Mouse (Mus musculus) liver, embryonic 16.5 days (tissue): ENCODE measurements around the gene Mthfd2. TPM values are rescaled to one million over a fixed set of nuclear protein-coding genes. Genes with fewer than 3 reads are reported as not detected.

Source experiments
- ATAC-seq: fragments of 200-750 bp; cut with Nextera tagmentation; 2 replicates; pipeline ENCODE4 v1.8.0; 2017; ENCODE audit warnings: low read depth, mild to moderate bottlenecking, moderate number of reproducible peaks, moderate library complexity
- H3K27ac ChIP-seq: fragments of 300-500 bp; sonication (generic); 2 replicates; pipeline ENCODE4 v1.5.1; 2014; ENCODE audit warnings: mild to moderate bottlenecking, low read length
- H3K27me3 ChIP-seq: fragments of 300-500 bp; sonication (generic); 2 replicates; pipeline ENCODE4 v1.6.1; 2014; ENCODE audit warnings: low read depth, low read length, mixed read lengths; ENCODE audit not compliant: control insufficient read depth, insufficient read depth
- H3K36me3 ChIP-seq: fragments of 300-500 bp; sonication (generic); 2 replicates; pipeline ENCODE4 v1.6.1; 2014; ENCODE audit warnings: mild to moderate bottlenecking; ENCODE audit not compliant: control insufficient read depth, insufficient read depth
- H3K4me1 ChIP-seq: fragments of 300-500 bp; sonication (generic); 2 replicates; pipeline ENCODE4 v1.6.1; 2014; ENCODE audit warnings: low read depth, low read length, mixed read lengths; ENCODE audit not compliant: control insufficient read depth
- H3K4me2 ChIP-seq: fragments of 300-500 bp; sonication (generic); 2 replicates; pipeline ENCODE4 v1.6.1; 2014; ENCODE audit warnings: low read depth, low read length, mixed read lengths
- H3K4me3 ChIP-seq: fragments of 300-500 bp; sonication (generic); 2 replicates; pipeline ENCODE4 v1.5.1; 2014; ENCODE audit warnings: low read depth, mild to moderate bottlenecking, low read length
- H3K9ac ChIP-seq: fragments of 300-500 bp; sonication (generic); 2 replicates; pipeline ENCODE4 v1.6.1; 2014; ENCODE audit warnings: low read depth, low read length
- H3K9me3 ChIP-seq: fragments of 300-500 bp; sonication (generic); replicated peaks from 2 replicates; pipeline ENCODE4 v1.6.1; 2016; ENCODE audit warnings: low read length; ENCODE audit not compliant: control insufficient read depth
- WGBS: fragments of 180-500 bp; shearing (Covaris S2); extraction: QIAGEN DNeasy Blood & Tissue Kit; methylation state at CpG from one replicate; pipeline ENCODE4 v1.1.7; 2014; ENCODE audit not compliant: insufficient replicate concordance; 5-methylcytosine and 5-hydroxymethylcytosine counted together
- polyA plus RNA-seq: library from polyadenylated mRNA; unstranded; fragments of >200 nt; fragmentation: Nextera tagmentation; extraction: Ambion mirVana; gene quantifications from 2 replicates; pipeline ENCODE4 v1.2.1, GENCODE M21; 2015

Mthfd2 gene
- polyA plus RNA-seq, 1 experiment from 2014 or later = 59.6 TPM

DNA sequence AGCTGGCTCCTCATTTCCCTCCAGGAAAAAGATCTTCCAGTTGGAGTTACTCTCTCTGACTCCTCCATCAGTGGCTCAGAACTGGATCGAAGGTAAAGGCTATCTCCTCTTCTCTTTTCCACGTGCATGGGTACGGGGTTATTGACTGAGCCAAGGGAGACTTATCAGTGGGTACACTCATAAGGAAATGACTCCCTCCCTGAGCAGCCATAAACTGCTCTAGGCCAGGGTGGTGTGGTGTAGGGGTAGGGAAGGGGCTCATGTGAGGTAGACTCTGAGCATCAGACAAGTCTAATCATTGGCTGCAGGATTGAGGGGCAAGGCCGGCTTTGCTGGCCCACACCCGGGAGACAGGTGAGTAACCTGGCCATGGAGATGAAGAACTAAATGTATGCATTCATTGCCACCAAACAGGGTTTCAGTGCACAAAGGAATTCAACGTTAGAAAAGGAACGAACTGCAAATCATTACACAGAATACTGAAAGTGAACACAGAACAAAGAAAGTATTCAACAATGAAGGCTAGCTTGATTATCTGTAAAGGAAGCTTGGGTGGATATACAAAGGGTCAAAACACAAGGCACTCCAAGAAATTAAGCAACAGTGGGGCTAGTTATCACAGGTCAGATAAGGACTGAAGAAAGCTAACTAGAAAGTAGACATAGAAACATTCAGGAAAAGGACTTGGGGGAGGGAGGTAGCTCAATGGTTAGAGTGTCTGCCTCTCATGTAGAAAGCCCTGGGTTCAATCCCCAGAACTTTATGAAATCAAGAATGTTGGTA lies 25.1 kb downstream of the Mthfd2 start:
- Histone ChIP-seq H3K9ac (no peak overlapping the region), H3K9me3 (no peaks in the 10 kb centered on the region), H3K27ac (no peak overlapping the region), H3K4me1 (no peaks in the 10 kb centered on the region), H3K4me3 (no peak overlapping the region), H3K36me3 (peaks cover 10% of the 10 kb centered on the region), H3K4me2 (no peak overlapping the region), H3K27me3 (no peaks in the 10 kb centered on the region)
- ATAC-seq = no peak
- WGBS = 61% methylated on average over 7 of the region's 7 CpGs

DNA sequence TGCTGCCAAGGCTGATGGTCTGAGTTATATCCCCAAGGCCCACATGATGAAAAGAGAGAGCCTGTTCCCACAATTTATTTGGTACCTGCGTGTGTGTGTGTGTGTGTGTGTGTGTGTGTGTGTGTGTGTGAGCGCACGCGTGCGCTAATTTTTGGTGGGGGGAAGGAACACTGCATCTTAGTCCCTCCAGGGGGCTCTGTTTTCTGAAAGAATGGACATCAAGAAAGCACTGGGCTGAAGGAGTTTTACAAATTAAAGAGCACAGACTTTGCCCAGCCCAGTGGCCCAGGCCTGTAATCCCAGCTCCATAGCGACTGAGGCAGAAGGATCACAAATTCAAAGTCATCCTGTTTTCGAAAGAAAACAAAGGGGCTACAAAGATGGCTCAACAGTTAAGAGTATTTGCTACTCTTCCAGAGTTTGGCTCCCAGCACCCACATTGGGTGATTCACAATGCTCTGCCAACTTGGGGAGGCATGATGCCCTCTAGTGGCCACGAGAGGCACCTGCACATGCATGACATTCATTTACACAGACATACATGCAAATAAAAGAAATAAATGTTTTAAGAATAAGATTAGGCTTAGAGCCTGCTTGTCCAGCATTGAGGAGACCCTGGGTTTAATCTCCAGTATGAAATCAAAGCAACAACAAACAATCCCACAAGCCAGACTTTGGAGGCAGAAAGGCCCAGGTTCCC lies 45.3 kb downstream of the Mthfd2 start:
- no peak overlapping the region for H3K4me3 ChIP-seq
- WGBS = 71% methylated on average over 8 of the region's 8 CpGs
- H3K4me2 ChIP-seq = no peak overlapping the region
- ATAC-seq = no peak
- H3K9me3 ChIP-seq = no peaks in the 10 kb centered on the region
- H3K27ac ChIP-seq = no peak overlapping the region
- no peaks in the 10 kb centered on the region for H3K27me3 ChIP-seq
- no peaks in the 10 kb centered on the region for H3K36me3 ChIP-seq
- H3K4me1 ChIP-seq = no peaks in the 10 kb centered on the region
- no peak overlapping the region for H3K9ac ChIP-seq

DNA sequence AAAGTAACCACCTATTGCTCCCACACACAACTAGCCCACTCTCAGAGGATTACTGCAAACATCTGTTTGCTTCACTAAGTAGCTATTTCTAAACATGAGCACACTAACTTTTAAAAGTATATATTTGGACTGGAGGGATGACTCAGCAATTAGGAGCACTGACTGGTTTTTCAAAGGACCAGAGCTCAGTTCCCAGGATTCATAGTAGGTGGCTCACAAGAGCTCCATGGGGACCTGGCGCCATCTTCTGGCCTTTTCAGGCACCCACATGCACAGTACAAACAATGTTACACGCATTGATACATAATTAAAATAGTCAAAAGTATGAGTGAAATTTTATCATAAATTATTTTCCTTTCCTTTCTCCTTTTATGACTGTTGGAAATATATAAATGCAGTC lies 46.8 kb downstream of the Mthfd2 start:
- WGBS = 25% methylated on average over 2 of the region's 2 CpGs
- no peaks in the 10 kb centered on the region for H3K4me1 ChIP-seq
- no peak overlapping the region for H3K4me2 ChIP-seq

DNA sequence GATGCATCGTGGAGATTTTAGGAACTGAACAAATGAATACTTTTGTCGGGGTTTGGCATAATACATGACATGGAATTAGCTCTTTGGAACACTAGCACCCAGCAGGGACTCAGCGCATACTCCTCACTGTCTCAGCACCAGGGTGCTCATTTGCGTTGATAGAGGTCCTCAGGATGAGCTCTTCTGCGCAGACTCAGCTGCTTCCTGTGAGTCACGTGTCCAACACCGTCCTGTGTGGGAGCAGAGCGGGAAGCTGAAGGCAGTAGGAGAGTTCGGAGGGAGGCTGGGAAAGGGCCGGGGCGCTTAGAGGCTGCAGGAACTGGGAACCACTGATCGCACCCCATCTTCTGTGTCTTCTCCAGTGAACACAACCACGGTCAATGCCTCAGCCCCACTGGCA lies 48.6 kb downstream of the Mthfd2 start:
- H3K9me3 ChIP-seq = no peaks in the 10 kb centered on the region
- no peak overlapping the region for H3K27ac ChIP-seq
- H3K9ac ChIP-seq = no peak overlapping the region
- no peak overlapping the region for H3K4me3 ChIP-seq
- no peak for ATAC-seq
- H3K27me3 ChIP-seq = no peaks in the 10 kb centered on the region
- no peaks in the 10 kb centered on the region for H3K36me3 ChIP-seq
- H3K4me1 ChIP-seq = no peaks in the 10 kb centered on the region
- 53% methylated on average over 13 of the region's 13 CpGs for WGBS
- H3K4me2 ChIP-seq = no peak overlapping the region

More for the DNA sequence above, 46.8 kb downstream of the Mthfd2 start:
- H3K4me3 ChIP-seq = no peak overlapping the region
- no peak overlapping the region for H3K9ac ChIP-seq
- no peak overlapping the region for H3K27ac ChIP-seq
- no peaks in the 10 kb centered on the region for H3K36me3 ChIP-seq
- no peak for ATAC-seq
- H3K9me3 ChIP-seq = no peaks in the 10 kb centered on the region
- no peaks in the 10 kb centered on the region for H3K27me3 ChIP-seq

DNA sequence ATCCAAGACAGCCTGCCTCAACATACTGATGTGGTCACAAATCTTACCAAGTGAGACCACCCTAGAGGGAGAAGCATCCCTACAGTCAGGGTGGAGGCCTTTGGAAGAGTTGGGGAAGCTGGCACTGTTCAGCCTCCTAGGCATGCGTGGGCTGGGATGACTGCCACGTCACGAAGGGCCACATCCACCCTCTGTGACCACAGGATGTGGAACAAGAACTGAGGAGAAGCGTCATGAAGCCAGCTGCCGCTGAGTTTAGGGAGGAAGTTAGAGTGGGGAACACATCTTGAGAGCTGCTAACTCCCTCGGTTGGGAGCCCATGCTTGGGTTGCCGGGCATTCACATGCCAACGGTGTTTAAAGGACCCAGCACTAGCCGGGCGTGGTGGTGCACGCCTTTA lies 52.0 kb downstream of the Mthfd2 start:
- ATAC-seq = no peak
- no peak overlapping the region for H3K4me2 ChIP-seq

DNA sequence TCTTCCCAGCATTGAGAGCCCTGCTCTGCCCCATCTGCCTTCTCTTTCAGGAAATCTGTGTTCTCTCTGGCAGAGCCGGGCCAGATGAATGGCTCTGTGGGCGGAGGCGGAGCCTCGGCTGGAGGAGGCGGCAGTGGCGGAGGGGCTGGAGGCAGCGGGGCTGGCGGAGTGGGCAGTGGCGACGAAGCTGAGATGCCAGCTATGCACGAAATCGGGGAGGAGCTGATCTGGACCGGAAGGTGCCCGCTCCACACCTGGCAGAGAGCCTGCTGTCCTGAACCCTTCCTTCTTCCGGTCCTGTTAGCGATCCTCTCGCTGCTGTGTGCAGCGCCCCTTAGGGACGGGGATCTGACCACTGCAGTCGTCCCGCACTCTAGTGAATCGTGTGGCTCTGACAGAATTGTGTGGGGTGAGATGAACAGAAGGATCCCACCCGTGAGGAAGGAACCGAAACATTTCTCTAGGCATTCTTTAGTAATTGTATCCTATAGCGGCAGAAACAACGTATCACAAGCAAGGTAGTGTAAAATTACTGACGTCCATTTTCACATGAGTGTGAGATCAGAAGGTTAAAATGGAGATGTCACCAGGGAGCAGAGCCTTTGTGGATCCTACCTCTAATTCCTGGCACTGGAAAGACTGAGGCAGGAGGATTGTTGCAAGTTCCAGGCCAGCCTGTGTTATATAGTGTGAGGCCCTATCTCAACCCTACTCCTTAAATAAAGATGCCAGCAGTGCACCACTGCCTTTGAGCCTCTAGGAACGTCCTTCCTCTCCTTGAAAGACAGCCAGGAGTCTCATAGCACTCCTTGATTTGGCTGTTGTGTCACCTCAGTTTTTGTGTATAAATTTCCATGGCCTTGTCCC lies 57.3 kb downstream of the Mthfd2 start:
- ATAC-seq = peak; percentile 58; the same call in 1 of the 2 replicates
- H3K36me3 ChIP-seq = no peaks in the 10 kb centered on the region

More for the DNA sequence above, 52.0 kb downstream of the Mthfd2 start:
- no peaks in the 10 kb centered on the region for H3K9me3 ChIP-seq
- no peak overlapping the region for H3K27ac ChIP-seq
- no peaks in the 10 kb centered on the region for H3K27me3 ChIP-seq
- H3K4me1 ChIP-seq = no peaks in the 10 kb centered on the region
- H3K36me3 ChIP-seq = no peaks in the 10 kb centered on the region
- no peak overlapping the region for H3K9ac ChIP-seq
- no peak overlapping the region for H3K4me3 ChIP-seq
- WGBS = 36% methylated on average over 11 of the region's 11 CpGs

DNA sequence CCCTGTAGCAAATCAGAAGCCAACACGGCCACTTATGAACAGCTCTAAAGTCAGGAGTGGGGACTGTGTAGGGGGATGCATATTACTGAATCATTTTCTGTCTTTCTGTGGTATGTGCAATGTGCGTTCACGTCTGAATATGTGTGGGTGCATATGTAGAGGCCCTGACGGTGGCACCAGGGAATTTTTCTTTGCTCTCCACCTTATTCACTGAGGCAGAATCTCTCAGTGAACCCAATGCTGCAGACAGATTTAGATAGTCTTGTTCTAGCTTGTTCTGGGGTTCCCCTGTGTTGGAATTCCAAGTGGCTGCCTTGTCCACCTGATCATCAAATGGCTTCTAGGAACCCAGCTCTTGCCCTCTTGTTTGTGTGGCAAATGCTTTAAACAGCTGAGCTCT lies 58.1 kb downstream of the Mthfd2 start:
- Histone ChIP-seq H3K9ac (no peak overlapping the region), H3K4me3 (no peak overlapping the region), H3K27ac (no peak overlapping the region), H3K4me1 (no peaks in the 10 kb centered on the region), H3K36me3 (no peaks in the 10 kb centered on the region), H3K4me2 (no peak overlapping the region), H3K27me3 (peaks cover 3% of the 10 kb centered on the region; the same call in 1 of the 2 replicates), H3K9me3 (no peaks in the 10 kb centered on the region)
- WGBS = 62% methylated on average over 4 of the region's 4 CpGs
- ATAC-seq = no peak

More for the DNA sequence above, 57.3 kb downstream of the Mthfd2 start:
- Histone ChIP-seq H3K9me3 (no peaks in the 10 kb centered on the region), H3K4me3 (peak overlapping the region; percentile 61), H3K4me2 (peak overlapping the region; percentile 65), H3K27ac (no peak overlapping the region), H3K4me1 (no peaks in the 10 kb centered on the region), H3K27me3 (peaks cover 3% of the 10 kb centered on the region; the same call in 1 of the 2 replicates), H3K9ac (peak overlapping the region; percentile 46)
- 2% methylated on average over 27 of the region's 28 CpGs for WGBS

DNA sequence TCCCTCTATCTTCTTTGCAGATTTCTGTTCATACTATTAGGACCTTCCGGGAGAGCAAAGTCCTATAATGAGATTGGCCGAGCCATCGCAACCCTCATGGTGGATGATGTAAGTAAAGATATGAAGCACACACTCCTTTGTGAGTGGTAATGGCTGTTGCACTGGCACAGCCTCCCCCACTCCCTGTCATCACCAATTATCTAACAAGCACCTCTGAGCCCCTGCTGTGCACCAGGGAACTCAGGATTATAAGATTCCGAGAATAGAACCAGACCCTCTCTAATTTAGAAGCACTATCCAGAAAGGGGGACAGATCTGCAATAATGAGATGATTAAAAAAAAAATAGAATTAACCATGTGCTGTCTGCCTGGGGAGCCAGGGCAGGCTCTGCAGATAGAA lies 60.1 kb downstream of the Mthfd2 start:
- WGBS = 77% methylated on average over 4 of the region's 4 CpGs
- no peak overlapping the region for H3K4me3 ChIP-seq

More for the DNA sequence above, 60.1 kb downstream of the Mthfd2 start:
- no peak for ATAC-seq
- H3K27ac ChIP-seq = no peak overlapping the region
- H3K4me1 ChIP-seq = no peaks in the 10 kb centered on the region
- H3K4me2 ChIP-seq = no peak overlapping the region
- H3K36me3 ChIP-seq = no peaks in the 10 kb centered on the region
- H3K9ac ChIP-seq = no peak overlapping the region
- H3K27me3 ChIP-seq = peaks cover 3% of the 10 kb centered on the region
- H3K9me3 ChIP-seq = no peaks in the 10 kb centered on the region
